Mouse (Mus musculus): ENCODE results near the gene Epo.
A peak's percentile ranks its signal among the peaks of the same experiment; 100 is the strongest.

Gene Epo

DNA sequence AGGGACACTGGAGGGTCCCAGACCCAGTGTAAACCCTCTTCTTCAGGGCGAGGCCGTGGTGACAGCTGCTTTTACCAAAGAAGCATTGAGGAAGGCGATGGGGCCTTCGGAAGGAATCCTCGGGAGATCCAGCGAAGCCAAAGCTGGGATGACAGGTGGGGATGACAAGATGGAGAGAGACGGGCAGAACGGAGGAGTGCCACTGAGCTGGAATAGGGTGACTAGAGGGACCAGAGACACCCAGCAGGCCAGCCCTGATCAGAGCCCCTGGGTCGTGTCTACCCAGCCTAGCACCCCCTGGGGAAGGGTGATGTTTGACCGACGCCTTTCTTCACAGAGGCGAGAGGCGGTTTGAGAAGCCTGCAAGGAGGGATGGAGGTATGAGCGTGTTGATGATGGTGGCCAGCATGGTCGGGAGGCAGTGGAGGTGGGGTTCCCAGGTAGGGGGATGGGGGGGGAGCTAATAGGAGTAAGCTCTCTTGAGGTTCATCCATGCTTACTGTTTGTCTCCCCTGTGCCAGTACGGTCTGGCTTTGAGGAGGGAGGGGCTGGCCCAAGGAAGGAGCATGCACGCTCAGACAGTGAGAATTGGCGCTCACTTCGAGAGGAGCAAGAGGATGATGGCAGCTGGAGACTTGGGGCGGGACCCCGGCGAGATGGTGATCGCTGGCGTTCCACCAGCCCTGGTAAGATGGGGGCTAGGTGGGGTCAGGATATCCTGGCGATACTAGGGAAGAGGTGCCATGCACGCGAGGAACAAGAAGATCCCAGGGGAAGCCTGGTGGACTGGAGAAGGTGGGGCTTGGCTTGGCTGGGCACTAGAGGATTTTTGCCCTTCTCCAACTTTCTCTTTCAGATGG is 13.1 kb downstream of the Epo start:
- DNase-seq (ENCODE audit: low spot score in 2 of 2), result no peak

DNA sequence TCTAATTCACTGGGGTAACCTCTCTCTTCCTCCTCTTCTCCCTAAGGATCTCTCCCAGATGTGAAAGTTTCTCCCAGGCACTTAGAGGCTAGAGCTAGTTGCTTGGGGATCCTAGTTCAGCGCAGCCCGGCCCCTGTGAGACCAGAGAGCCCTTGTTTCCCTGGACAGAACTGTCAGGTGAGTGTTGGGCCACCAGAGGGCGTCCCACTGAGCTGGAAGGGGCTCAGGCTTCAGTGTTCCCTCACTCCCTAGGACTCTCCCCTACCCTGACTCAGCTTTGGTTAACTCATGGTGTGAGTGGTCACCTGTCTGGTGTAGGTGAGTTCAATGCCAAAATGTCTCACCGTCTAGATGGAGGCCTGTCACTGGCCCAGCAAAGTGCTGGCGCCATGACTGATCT is 14.6 kb downstream of the Epo start, which contains the start of gene Gigyf1:
Gene Gigyf1 (plus strand): TSS at position 113 of the 400 bp plus-strand sequence.
- DNase-seq (ENCODE audit: low spot score in 2 of 2), result no peak

DNA sequence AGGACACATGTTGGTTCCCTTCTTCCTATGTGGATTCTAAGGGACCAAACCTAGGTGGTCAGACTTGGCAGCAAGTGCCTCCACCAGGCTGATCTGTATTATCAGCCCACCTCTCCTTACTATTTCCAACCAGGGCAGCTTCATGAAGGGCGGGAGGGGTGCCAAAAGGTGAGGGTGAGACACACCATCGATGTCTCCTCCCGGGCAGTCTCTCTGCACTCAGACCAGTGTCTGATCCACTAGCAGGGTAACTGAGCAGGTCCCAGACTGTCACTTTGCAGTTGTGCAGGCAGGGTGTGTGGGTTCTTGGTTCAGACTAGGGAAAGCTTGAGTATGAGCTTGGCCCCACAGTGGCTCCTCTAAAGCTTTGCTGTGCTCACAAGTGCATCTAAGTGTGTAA is 18.2 kb downstream of the Epo start:
- DNase-seq (ENCODE audit: low spot score in 2 of 2), result no peak

DNA sequence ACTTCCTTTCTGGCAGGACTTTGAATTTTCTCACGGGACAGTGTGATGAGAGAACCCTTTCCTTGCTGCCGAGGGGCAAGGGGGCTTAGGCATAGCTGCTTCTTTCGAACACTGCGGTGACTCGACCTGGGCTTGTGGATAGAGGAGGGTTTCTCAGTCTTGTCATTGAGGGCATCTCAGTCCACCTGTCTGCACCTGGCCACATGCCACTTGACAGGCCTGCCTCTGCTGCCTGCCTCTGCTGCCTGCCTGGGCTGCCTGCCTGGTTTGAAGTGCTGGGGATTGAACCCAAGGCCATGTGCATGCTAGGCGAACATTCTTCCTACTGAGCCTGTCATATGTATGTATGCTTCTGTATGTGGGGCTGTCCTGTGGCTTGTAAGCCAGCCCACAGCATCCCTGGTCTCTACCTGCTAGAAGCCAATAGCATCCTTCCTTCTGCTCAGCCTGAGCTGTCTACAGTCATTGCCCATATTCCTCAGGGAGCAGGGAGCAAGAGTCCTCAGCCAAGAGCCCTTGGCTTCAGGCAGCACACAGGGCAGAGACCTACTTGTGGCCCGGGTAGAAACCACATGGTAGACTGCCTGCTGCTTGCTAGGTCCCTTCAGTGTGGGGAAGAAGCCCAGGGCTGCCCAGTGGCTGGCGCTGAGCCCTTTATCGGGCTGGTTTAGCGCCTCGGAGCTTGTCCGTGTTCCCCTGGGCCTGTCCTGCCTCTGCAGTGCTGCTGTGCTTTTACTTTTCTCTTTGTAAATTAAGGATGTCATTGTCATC is 18.9 kb downstream of the Epo start:
- no peak for DNase-seq (ENCODE audit: low spot score in 2 of 2)

DNA sequence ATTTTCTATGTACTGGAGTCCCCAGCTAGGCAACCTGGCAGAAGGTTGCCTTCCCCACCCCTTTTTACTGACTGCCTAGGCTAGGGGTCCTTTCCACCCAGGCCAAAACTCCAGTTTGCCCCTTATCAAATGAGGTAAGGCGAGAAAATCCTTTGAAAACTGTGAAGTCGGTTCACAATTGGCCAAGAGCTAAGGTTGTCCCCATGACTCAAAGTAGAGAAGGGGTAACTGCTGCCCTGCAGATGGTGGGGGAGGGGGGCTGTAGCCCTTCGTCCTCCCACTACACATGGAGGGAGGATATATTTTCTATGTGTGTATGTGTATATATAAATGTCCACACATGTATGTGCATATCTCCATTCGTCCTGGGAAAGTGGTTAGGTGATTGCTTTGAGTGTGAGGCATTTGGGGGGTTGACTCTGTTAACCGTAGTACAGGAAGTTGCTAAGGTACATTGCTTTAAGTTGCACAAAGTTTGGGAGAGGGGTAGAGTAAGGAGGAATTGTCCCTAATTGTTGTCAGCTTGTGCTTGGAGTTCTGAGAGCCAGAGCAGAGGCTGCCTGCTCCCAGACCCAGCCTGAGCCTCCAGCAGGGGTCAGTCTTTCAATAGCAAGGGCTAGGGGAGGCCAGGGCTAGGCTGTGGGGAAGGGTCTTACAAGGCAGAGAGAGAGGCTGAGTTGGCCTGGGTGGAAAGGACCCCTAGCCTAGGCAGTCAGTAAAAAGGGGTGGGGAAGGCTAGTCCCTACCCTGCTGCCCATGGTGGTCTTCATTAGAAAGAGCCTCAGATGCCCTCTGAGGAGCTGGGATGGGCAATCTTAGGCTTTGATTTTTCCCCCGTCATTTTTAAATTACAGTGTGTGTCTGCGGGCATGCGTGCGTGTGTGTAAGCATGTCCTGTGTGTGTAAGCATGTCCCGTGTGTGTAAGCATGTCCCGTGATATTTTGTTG is 19.9 kb downstream of the Epo start:
- DNase-seq (ENCODE audit: low spot score in 2 of 2), result no peak

DNA sequence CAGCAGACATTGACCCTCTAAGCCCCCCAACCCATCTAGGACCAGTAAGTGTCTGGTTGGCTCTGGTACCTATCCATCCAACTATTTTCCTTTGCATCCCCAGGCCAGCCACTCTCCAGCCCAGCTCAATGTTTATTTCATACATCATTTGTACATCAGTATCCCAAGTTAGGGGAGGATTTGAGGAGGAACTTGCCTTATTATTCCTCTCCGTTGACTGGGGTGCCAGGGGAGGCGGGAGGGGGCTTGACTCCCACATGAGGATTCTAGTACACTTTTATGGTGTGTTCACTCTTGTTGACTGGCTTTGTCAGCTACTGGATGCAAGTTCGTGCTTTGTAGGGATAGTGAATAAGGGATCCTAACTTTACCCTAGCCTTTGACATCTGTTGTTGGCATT is 21.3 kb downstream of the Epo start:
- DNase-seq (ENCODE audit: low spot score in 2 of 2), result no peak

DNA sequence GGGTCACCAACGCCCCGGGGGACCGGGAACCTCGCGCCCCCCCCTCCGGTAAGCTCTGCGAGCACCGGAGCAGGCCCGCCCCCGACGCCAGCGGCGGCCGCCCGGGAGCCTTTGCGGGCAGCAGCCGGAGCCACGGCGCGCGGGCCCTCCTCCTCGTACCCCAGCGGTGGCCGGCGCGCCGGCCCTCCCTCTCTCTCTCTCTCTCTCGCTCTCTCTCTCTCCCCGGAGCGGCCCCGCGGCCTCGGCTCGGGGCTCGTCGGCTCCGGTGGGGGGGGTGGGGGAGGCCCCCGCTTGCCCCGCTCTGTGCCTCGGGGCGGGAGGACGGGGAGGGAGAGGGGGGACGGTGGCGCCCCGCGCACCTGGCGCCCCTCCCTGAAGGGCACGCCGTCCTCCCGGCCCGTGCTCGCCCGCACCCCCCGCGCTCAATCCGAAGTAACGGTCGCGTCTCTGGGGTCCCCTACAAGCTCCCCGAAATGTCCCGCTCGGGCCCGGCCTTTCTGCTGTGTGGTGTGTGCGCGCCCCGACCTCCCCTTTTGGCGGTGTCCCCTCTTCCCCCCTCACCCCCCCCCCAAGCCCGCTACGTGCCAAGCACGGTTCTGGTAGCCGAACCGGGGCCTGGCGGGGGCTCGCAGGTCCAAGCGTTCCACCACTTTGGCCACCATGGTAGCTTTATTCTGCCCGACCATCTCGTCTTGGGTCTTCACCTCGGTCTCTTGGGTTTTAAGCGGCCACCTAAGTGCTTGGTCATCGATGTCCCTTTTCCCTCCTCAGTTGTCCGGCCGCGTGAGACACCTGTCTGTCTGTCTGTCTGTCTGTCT is 22.3 kb downstream of the Epo start:
- DNase-seq (ENCODE audit: low spot score in 2 of 2), result no peak

DNA sequence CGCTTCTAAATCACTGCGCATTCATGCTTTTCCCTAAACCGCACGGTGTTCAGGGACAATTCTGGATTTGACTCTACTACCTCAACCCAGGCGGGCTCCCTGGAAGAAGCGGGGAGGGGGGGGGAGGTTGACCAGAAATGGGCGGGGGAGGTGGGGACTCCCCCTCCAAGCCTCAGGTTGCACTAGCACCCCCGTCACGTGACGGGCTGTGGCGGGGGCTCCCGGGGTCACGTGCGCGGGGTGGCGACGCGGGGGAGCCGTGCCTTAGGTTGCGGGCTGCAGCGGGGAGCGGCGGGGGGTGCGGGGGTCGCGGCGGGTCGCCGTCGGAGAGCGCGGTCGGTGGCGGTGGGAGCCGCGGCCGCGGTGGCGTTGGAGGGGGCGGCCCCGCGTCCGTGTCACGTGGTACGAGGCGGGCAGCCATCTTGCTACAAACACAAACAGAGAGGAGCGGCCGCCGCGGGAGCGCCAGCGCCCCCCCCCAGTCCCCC is 23.0 kb downstream of the Epo start:
- peak; percentile 74 to 75 for DNase-seq (ENCODE audit: low spot score in 2 of 2)

DNA sequence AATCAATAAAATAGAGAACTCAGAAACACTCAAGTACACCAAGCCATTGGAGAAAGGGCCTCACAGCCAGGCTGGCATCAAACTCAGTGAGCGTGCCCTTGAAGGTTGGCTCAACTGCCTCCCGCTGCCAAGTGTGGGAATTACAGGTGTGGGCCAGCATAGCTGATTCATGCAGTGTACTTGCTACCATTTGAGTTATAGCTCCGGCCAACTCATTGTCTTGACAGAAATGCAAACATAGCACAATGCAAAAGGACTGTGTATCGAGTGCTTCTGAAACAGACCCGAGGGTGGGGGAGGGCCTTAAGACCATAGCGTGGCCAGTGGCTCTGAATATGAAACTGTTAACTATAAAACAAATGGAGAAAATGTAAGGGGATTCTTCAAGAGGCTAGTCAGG is 29.0 kb downstream of the Epo start:
- DNase-seq (ENCODE audit: low spot score in 2 of 2), result no peak

DNA sequence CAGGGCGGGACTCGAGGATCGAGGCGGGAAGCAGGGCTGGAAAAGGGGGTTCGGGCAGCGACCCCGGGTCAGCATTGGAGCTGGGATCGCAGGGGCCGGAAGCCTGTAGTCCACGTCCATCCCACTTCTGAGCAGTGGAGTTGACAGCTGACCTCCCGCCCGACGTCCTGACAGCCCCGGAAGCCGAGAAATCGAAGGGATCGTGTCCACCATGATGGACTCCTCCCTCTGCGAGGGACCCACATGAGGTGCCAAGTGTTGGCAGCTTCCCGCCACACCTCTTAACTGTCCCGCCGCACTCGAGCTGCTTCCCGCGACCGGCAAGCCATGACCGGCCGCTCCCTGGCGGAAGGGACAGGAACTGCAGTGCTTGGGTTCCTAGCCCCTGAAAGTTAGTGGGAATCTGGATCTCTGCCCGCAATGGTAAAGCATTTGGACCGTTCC is 30.4 kb downstream of the Epo start:
- DNase-seq (ENCODE audit: low spot score in 2 of 2), result peak; percentile 59 to 60

DNA sequence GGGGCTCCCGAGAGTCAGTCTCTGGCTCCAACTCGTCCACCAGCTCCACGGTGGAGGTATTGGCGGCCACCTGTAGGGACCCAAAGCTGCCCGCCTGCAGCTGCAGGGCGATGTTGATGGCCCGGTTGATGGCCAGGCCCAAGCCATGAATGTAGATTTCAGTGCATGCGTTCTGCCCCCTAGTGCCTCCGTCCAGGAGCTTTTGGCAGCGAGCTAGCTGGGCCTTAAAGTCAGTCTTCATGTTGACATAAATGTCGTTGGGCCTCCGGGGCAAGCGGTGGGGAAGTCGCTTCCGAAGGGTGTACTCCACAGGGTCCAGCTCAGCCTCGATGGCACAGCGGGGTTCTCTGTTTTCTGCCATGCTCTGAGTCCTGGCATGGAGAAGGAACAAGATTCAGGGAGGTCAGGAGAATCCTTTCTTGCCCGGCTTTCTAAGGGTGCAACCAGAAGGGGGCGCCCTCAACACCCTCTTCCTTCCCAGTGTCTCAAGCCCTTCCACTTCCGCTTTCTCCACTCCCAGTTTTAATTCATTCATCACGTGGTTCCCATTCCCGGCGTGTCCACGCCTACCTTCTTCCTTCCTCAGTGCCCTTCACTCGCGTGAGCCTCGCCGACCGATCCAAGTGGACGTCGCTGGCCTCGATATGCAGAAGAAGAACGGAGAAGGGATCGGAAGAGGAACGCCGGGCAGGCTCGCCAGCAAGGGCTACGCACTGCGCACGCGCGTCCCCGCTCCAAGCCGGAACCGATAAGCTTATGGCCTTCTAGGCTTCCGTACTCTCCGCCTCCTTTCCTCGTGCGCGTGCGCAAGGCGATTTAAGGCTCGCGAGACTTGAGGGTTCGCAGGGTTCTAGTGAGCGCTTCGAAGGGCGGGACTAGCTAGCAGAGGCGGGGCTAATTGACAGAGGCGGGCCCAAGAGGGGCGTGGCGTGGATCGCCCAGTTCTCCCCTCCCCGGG is 31.1 kb downstream of the Epo start, which contains the start of gene Pop7:
Gene Pop7 (minus strand): TSS at position 810 of the 958 bp plus-strand sequence.
- DNase-seq (ENCODE audit: low spot score in 2 of 2), result peak; percentile 99 to 100

DNA sequence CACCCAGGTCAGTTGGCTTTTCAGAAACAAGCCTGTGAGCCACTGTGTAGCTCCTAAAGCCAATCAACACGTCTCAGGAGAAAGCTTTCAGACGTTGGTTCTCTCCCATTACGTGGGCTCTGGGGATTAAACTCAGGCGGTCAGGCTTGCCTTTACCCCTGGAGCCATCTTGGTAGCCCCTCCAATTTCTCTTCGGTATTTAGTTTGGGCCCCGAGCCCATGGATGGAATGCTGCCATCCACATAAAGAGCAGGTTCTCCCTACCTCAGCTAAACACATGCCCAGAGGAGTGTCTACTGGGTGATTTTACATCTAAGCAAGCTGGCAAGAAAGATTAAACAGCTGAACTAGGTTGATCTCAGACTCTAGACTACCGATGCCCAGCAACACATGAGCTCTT is 32.9 kb downstream of the Epo start:
- no peak for DNase-seq (ENCODE audit: low spot score in 2 of 2)

DNA sequence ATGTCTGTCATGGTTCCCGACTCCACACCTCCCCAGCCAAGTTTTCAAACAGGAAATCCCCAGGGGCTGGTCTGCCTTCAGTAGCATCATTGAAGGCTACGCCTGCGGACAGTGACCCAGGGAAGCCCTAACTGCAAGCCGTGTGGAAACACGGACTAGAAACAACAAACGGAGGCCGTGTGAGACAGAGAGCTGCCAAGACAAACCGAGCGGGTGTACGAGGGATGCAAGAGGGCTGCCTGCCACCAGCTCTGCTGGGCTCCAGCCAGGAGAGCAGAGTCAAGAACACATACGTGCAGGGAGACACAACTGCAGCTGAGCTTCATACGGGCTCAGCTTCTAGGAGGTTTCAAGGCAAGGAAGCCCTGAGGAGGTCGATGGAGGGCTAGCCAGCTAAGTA is 39.2 kb downstream of the Epo start:
- DNase-seq (ENCODE audit: low spot score in 2 of 2), result no peak

DNA sequence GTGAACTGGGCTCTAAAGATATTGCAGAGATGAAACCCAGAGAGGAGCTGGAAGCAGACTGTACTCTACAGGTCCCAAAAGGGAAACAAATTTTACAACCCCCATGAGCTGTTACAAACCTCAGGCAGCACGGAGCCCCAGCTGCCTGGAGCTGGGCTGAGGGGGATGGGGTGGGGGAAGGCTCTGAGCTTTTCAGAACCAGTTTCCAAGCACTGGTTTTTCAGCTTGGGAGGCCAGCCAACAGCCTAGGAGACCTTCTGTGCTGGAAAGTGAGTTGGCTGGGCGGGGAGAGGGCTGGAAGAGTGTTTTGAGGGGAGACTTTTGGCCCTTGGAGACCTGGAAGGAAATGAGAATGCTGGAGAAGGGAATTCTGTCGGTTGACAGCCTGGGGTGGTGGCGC is 41.5 kb downstream of the Epo start:
- DNase-seq (ENCODE audit: low spot score in 2 of 2), result no peak

DNA sequence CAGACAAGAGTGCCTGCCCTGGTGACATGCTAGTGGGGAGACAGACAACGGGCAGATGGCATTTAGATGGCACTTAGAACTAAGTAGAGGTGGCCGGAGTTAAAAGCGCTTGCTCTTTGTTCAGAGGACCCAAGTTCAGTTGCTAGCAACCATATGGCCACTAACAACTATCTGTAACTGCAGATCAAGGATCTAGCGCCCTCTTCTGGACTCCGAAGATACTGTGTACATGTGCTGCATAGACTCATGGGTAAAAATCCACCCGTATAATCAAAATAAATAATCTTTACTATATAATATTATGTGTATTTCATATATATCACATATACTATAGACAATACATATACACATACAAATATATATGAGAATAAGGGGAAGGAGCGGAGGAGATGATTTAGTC is 45.4 kb downstream of the Epo start:
- DNase-seq (ENCODE audit: low spot score in 2 of 2), result no peak

DNA sequence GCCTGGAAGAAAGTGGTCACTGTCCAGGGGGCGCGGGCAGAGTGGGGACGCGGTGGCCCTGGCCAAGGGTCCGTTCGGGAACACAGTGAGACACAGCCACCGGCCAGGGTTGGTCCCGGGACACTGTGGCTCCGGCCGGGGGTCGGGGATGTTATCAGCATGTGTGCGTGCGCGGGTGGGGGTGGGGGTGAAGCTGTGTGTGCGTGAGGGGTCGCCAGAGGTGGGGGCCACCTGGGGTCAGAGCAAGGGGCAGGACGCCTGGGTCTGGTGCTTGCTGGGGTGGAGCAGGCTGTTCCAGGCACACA is 47.2 kb downstream of the Epo start:
- no peak for DNase-seq (ENCODE audit: low spot score in 2 of 2)

DNA sequence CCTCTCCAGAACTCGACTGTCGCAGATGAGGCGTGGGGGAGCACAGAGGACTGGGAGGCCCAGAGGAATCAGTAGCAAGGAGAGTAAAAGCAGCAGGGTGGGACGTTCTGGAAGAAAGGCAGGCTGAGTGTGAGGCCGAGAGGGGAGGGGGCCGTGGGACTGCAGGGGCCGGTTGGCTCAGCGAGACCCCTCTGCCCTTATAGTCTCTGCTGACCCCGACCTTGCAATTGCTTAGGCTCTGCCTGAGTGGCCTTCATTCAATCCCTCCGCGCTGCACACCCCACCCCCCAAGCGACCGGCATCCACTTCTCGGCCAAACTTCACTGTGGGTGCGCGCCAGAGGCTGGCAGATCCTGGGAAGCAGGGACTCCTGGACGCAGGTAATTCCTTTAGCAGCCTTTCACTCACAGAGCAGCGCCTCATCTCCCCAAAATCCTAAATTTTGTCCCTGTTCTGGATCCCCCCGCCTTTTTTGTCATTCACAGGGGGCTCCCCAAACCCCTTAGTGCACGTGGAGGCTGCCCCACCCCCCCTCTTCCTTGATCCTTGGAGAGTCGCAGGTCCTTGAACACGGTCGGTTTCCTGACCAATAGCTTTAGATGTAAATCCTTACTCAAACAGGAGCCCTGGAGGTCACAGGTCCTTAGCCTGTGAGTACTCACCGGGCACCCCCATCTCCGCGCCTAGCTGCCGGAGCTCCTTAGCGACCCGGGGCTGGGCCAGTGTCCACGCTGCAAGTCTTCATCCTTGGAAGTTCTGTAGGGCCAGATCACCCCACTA is 47.8 kb downstream of the Epo start:
- no peak for DNase-seq (ENCODE audit: low spot score in 2 of 2)

DNA sequence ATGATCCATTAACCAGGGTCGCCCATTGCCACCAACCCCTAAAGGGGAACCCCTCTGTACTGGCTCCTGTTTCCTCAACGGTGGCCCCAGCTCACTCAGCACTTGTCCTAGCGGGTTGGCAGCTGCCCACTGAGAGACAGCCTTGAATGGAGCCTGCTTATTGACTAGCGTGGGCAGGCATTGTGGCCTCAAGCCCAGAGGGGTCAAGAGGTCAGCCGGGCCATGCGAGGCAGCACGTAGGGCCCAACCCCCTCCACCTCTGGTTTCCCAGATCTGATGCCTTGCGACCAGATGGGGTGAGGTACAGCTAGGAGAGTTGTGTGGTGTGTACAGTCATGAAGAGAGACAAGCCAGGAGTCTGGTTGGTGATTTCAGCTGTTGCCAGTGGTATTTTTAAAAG is 51.1 kb downstream of the Epo start:
- DNase-seq (ENCODE audit: low spot score in 2 of 2), result no peak

DNA sequence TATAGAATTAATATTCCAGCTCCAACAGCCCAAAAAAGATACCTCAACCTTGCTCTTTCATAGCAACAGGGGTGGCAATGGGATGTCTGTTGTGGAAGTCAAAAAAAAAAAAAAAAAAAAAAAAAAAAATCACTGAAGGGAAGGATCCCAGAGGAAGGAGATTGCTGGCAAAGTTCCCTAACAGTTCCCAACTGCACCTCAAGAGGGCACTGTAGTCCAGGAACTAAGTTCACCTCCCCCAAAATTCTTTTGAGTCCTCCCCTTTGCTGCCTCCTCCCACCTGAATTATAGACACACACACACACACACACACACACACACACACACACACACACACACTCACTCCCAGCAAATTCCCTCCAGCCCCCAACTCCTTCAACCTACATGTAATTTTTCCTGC is 51.9 kb downstream of the Epo start:
- peak; percentile 44 to 50 for DNase-seq (ENCODE audit: low spot score in 2 of 2)
